Mouse (Mus musculus): Measurements from ENCODE around the gene Gpr68.

DNA sequence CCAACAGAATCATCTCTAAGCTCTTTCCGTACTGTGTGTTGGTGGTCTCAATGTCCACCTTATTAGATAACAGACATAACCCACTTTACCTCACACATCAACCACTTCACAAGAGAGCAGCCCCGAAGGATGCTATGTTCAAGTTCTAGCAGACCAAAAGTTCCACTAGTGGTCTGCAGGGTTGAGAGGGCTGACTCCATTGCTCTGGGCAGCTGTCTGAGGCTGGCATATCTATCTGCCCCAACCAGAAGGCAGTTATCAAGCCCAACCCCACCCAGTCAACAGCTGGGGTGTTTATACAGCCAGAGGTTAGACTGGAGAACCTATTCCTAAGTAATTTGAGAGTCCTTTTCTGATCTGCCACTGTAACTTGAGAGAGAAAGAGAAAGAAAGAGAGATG is 48.0 kb upstream of the Gpr68 start:
- TF ChIP-seq GATA1 (IDR thresholded peaks at IDR 0.05; ENCODE audit: borderline replicate concordance, low read length): no peak
- TF ChIP-seq FLI1 (IDR thresholded peaks at IDR 0.05; ENCODE audit: low read length): no peak

All from megakaryocyte, embryonic 14.5 days (primary cell).